Mouse (Mus musculus) embryonic facial prominence, embryonic 10.5 days (tissue): ENCODE results near the gene Stat1. TPM values are rescaled to one million over a fixed set of nuclear protein-coding genes. Genes with fewer than 3 reads are reported as not detected.
A peak's percentile ranks its signal among the peaks of the same experiment; 100 is the strongest.

Experiments
- DNase-seq: peaks from one replicate; pipeline ENCODE4 v3.0.0-alpha.2; 2017; ENCODE audit warnings: low spot score
- H3K27ac ChIP-seq: fragments of 300-500 bp; sonication (generic); replicated peaks from 2 replicates; pipeline ENCODE4 v1.5.1; 2016; ENCODE audit warnings: mild to moderate bottlenecking
- H3K27me3 ChIP-seq: fragments of 300-500 bp; sonication (generic); replicated peaks from 2 replicates; pipeline ENCODE4 v1.6.1; 2016; ENCODE audit warnings: low read depth, mild to moderate bottlenecking; ENCODE audit not compliant: poor library complexity, severe bottlenecking
- H3K36me3 ChIP-seq: fragments of 300-500 bp; sonication (generic); replicated peaks from 2 replicates; pipeline ENCODE4 v1.6.1; 2016; ENCODE audit warnings: mild to moderate bottlenecking, moderate library complexity
- H3K4me1 ChIP-seq: fragments of 300-500 bp; sonication (generic); 2 replicates; pipeline ENCODE4 v1.6.1; 2016
- H3K4me3 ChIP-seq: fragments of 300-500 bp; sonication (generic); 2 replicates; pipeline ENCODE4 v1.5.1; 2016; ENCODE audit warnings: mild to moderate bottlenecking, moderate library complexity
- H3K9me3 ChIP-seq: fragments of 300-500 bp; sonication (generic); 2 replicates; pipeline ENCODE4 v1.6.1; 2016; ENCODE audit warnings: mild to moderate bottlenecking
- WGBS: fragments of 180-500 bp; shearing (Covaris S2); methylation state at CpG from one replicate; pipeline ENCODE4 v1.1.7; 2016; 5-methylcytosine and 5-hydroxymethylcytosine counted together
- polyA plus RNA-seq: library from polyadenylated mRNA; unstranded; fragments of >200 nt; fragmentation: Nextera tagmentation; extraction: Ambion mirVana; gene quantifications from 2 replicates; pipeline ENCODE4 v1.2.1, GENCODE M21; 2016

Stat1 gene
- polyA plus RNA-seq, 1 experiment from 2014 or later = 11.5 TPM

GRCm38 (mm10) chr1:52113067-52113665 lies 6.1 kb upstream of the Stat1 start:
- peak overlapping the region; percentile 85 for H3K27ac ChIP-seq
- no peak for DNase-seq
- WGBS = 25% methylated on average over 7 of the region's 7 CpGs
- H3K9me3 ChIP-seq = no peaks in the 10 kb centered on the region
- peaks cover 6% of the 10 kb centered on the region for H3K4me1 ChIP-seq
- H3K4me3 ChIP-seq = peak overlapping the region; percentile 53
- H3K27me3 ChIP-seq = no peaks in the 10 kb centered on the region; the same call in 1 of the 2 replicates
- no peaks in the 10 kb centered on the region for H3K36me3 ChIP-seq

- DNase-seq = peak; percentile 99
- no peaks in the 10 kb centered on the region for H3K9me3 ChIP-seq
- peaks cover 9% of the 10 kb centered on the region for H3K4me1 ChIP-seq
- WGBS = under 1% methylated on average over 32 of the region's 32 CpGs
- peak overlapping the region; percentile 85 for H3K27ac ChIP-seq
- no peaks in the 10 kb centered on the region; the same call in 1 of the 2 replicates for H3K27me3 ChIP-seq
- H3K4me3 ChIP-seq = peak overlapping the region; percentile 53
- H3K36me3 ChIP-seq = no peaks in the 10 kb centered on the region
Observed at GRCm38 (mm10) chr1:52113666-52114069, 5.6 kb upstream of the Stat1 start.

- Histone ChIP-seq H3K36me3 (no peaks in the 10 kb centered on the region), H3K9me3 (no peaks in the 10 kb centered on the region), H3K27ac (no peak overlapping the region), H3K4me3 (no peak overlapping the region), H3K4me1 (peaks cover 17% of the 10 kb centered on the region), H3K27me3 (peaks cover 14% of the 10 kb centered on the region)
- WGBS = 79% methylated on average over 3 of the region's 3 CpGs
- DNase-seq = no peak
Observed at GRCm38 (mm10) chr1:52116441-52116840, 2.8 kb upstream of the Stat1 start.

- H3K4me3 ChIP-seq = no peak overlapping the region
- DNase-seq = no peak
- no peaks in the 10 kb centered on the region for H3K36me3 ChIP-seq
- H3K27ac ChIP-seq = no peak overlapping the region
- H3K27me3 ChIP-seq = peaks cover 14% of the 10 kb centered on the region
- WGBS = 91% methylated on average over 1 of the region's 1 CpGs
- H3K9me3 ChIP-seq = no peaks in the 10 kb centered on the region
- H3K4me1 ChIP-seq = peaks cover 17% of the 10 kb centered on the region
Observed at GRCm38 (mm10) chr1:52117777-52118176, 1.5 kb upstream of the Stat1 start.

- Histone ChIP-seq H3K27ac (peak overlapping the region; percentile 76), H3K27me3 (peaks cover 14% of the 10 kb centered on the region), H3K4me3 (peak overlapping the region; percentile 88), H3K4me1 (peaks cover 11% of the 10 kb centered on the region; the same call in 1 of the 2 replicates), H3K9me3 (no peaks in the 10 kb centered on the region), H3K36me3 (no peaks in the 10 kb centered on the region)
- DNase-seq = peak; percentile 39
- WGBS = under 1% methylated on average over 20 of the region's 20 CpGs
Observed at GRCm38 (mm10) chr1:52119691-52120090, 451 bp downstream of the Stat1 start.

GRCm38 (mm10) chr1:52120191-52120590 lies 951 bp downstream of the Stat1 start:
- peaks cover 11% of the 10 kb centered on the region; the same call in 1 of the 2 replicates for H3K4me1 ChIP-seq
- no peaks in the 10 kb centered on the region for H3K9me3 ChIP-seq
- 36% methylated on average over 10 of the region's 10 CpGs for WGBS
- peaks cover 14% of the 10 kb centered on the region for H3K27me3 ChIP-seq
- no peak for DNase-seq
- H3K4me3 ChIP-seq = peak overlapping the region; percentile 88
- no peak overlapping the region for H3K27ac ChIP-seq
- no peaks in the 10 kb centered on the region for H3K36me3 ChIP-seq

- H3K4me1 ChIP-seq = peaks cover 11% of the 10 kb centered on the region; the same call in 1 of the 2 replicates
- H3K27ac ChIP-seq = no peak overlapping the region
- 88% methylated on average over 3 of the region's 3 CpGs for WGBS
- H3K4me3 ChIP-seq = no peak overlapping the region
- no peak for DNase-seq
- peaks cover under 1% of the 10 kb centered on the region; the same call in 1 of the 2 replicates for H3K36me3 ChIP-seq
- H3K9me3 ChIP-seq = no peaks in the 10 kb centered on the region
- H3K27me3 ChIP-seq = peaks cover 14% of the 10 kb centered on the region
Observed at GRCm38 (mm10) chr1:52121052-52121451, 1.8 kb downstream of the Stat1 start.

- Histone ChIP-seq H3K27me3 (peaks cover 14% of the 10 kb centered on the region), H3K9me3 (no peaks in the 10 kb centered on the region), H3K4me3 (no peak overlapping the region), H3K36me3 (peaks cover 12% of the 10 kb centered on the region), H3K27ac (no peak overlapping the region), H3K4me1 (peaks cover 4% of the 10 kb centered on the region; the same call in 1 of the 2 replicates)
- no peak for DNase-seq
- 67% methylated on average over 3 of the region's 3 CpGs for WGBS
Observed at GRCm38 (mm10) chr1:52124818-52125217, 5.6 kb downstream of the Stat1 start.

GRCm38 (mm10) chr1:52127350-52127749 lies 8.1 kb downstream of the Stat1 start:
- Histone ChIP-seq H3K27ac (no peak overlapping the region), H3K27me3 (no peaks in the 10 kb centered on the region), H3K4me1 (no peaks in the 10 kb centered on the region), H3K4me3 (no peak overlapping the region), H3K9me3 (no peaks in the 10 kb centered on the region), H3K36me3 (peaks cover 12% of the 10 kb centered on the region)
- no peak for DNase-seq
- 93% methylated on average over 6 of the region's 6 CpGs for WGBS

- Histone ChIP-seq H3K27me3 (no peaks in the 10 kb centered on the region), H3K4me3 (no peak overlapping the region), H3K27ac (no peak overlapping the region), H3K4me1 (no peaks in the 10 kb centered on the region), H3K36me3 (peaks cover 12% of the 10 kb centered on the region), H3K9me3 (no peaks in the 10 kb centered on the region)
- 64% methylated on average over 6 of the region's 6 CpGs for WGBS
- DNase-seq = no peak
Observed at GRCm38 (mm10) chr1:52129794-52130193, 10.6 kb downstream of the Stat1 start.

- no peak for DNase-seq
Observed at GRCm38 (mm10) chr1:52131787-52132377, 12.6 kb downstream of the Stat1 start.

GRCm38 (mm10) chr1:52133254-52133653 lies 14.0 kb downstream of the Stat1 start:
- Histone ChIP-seq H3K4me1 (peaks cover 13% of the 10 kb centered on the region), H3K27ac (no peak overlapping the region), H3K36me3 (peaks cover 3% of the 10 kb centered on the region; the same call in 1 of the 2 replicates), H3K4me3 (no peak overlapping the region), H3K9me3 (no peaks in the 10 kb centered on the region), H3K27me3 (no peaks in the 10 kb centered on the region)
- WGBS = 79% methylated on average over 8 of the region's 8 CpGs
- no peak for DNase-seq

More at GRCm38 (mm10) chr1:52131787-52132377, 12.6 kb downstream of the Stat1 start:
- H3K9me3 ChIP-seq = no peaks in the 10 kb centered on the region
- H3K27ac ChIP-seq = no peak overlapping the region
- H3K4me1 ChIP-seq = peaks cover 4% of the 10 kb centered on the region
- 88% methylated on average over 11 of the region's 11 CpGs for WGBS
- no peak overlapping the region for H3K4me3 ChIP-seq
- H3K27me3 ChIP-seq = no peaks in the 10 kb centered on the region
- H3K36me3 ChIP-seq = peaks cover 4% of the 10 kb centered on the region

GRCm38 (mm10) chr1:52137292-52137691 lies 18.1 kb downstream of the Stat1 start:
- Histone ChIP-seq H3K36me3 (0 out of 2 replicates have a peak, but pooled peaks cover 7% of the 10 kb centered on the region), H3K27me3 (no peaks in the 10 kb centered on the region), H3K4me3 (no peak overlapping the region), H3K27ac (no peak overlapping the region), H3K9me3 (no peaks in the 10 kb centered on the region), H3K4me1 (peaks cover 14% of the 10 kb centered on the region)
- peak; percentile 22 for DNase-seq
- 78% methylated on average over 16 of the region's 16 CpGs for WGBS
